18 mouse cellular contexts compared by ENCODE assay signal in the genomic region with DNA sequence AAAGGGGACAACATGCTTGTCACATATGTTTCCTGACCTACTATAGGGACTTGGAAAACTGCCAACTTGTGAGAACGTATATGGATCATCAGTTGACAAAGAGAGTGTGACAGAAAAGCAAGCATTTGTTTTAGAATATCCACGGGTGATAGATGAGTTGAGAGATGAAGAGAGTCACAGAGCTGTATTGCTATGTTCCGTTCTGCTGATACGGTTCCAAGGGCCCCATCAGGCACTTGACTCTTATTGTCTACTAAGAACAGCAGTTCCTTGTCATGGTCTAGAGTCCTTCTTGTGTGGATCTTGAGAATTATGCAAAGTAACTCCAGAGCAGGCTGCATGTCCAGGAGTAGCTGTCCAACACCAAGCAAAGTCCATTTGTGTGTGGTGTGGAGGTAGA.
"Had no signal": no experiment of that assay in that cellular context is flagged by ENCODE, and none has a peak within 500 bp of the region (broad histone marks: within the 10 kb centered on the region; RNA-seq: fewer than 3 reads in every experiment).

No protein-coding gene starts in this region.

- H3K4me3 ChIP-seq: liver, embryonic 13.5 days; liver, embryonic 15.5 days; megakaryocyte, embryonic 14.5 days; midbrain, embryonic 12.5 days; neural tube, embryonic 12.5 days; stomach, embryonic 15.5 days had no signal

- H3K4me1 ChIP-seq: liver, embryonic 13.5 days; liver, embryonic 15.5 days; megakaryocyte, embryonic 14.5 days; midbrain, embryonic 12.5 days; neural tube, embryonic 12.5 days; stomach, embryonic 15.5 days had no signal

- DNase-seq: liver, embryonic 13.5 days; liver, postnatal 0 days; lung, adult 2 months; lung, postnatal 14 days; midbrain, embryonic 14.5 days; right cerebral cortex, postnatal 14 days; thymus, adult 2 months; thymus, postnatal 25 days; thymus, postnatal 4 days had no signal

- H3K9me3 ChIP-seq: liver, embryonic 13.5 days; liver, embryonic 15.5 days; megakaryocyte, embryonic 14.5 days; midbrain, embryonic 12.5 days; neural tube, embryonic 12.5 days; stomach, embryonic 15.5 days had no signal

- H3K27me3 ChIP-seq: liver, embryonic 13.5 days; liver, embryonic 15.5 days; megakaryocyte, embryonic 14.5 days; midbrain, embryonic 12.5 days; neural tube, embryonic 12.5 days; stomach, embryonic 15.5 days had no signal

- H3K27ac ChIP-seq: liver, embryonic 13.5 days; liver, embryonic 15.5 days; macrophage; midbrain, embryonic 12.5 days; neural tube, embryonic 12.5 days; stomach, embryonic 15.5 days; stomach, postnatal 0 days had no signal

- ATAC-seq: liver, postnatal 0 days; midbrain, embryonic 16.5 days had no signal

- H3K4me2 ChIP-seq: liver, embryonic 11.5 days; liver, embryonic 13.5 days; liver, embryonic 15.5 days; midbrain, embryonic 12.5 days; neural tube, embryonic 12.5 days; stomach, embryonic 15.5 days had no signal

- H3K9ac ChIP-seq: liver, embryonic 13.5 days; liver, embryonic 15.5 days; liver, postnatal 0 days; midbrain, embryonic 12.5 days; neural tube, embryonic 12.5 days; stomach, embryonic 15.5 days had no signal

- H3K36me3 ChIP-seq: liver, embryonic 13.5 days; liver, embryonic 15.5 days; midbrain, embryonic 12.5 days; neural tube, embryonic 12.5 days; stomach, embryonic 15.5 days had no signal
